Mouse (Mus musculus): Measurements from ENCODE around the gene F930015N05Rik. TPM values are rescaled to one million over a fixed set of nuclear protein-coding genes. Genes with fewer than 3 reads are reported as not detected.

The F930015N05Rik gene
- polyA plus RNA-seq (2012; ENCODE audit: insufficient read depth, insufficient read length, missing spikeins) = not detected in 2 replicates

DNA sequence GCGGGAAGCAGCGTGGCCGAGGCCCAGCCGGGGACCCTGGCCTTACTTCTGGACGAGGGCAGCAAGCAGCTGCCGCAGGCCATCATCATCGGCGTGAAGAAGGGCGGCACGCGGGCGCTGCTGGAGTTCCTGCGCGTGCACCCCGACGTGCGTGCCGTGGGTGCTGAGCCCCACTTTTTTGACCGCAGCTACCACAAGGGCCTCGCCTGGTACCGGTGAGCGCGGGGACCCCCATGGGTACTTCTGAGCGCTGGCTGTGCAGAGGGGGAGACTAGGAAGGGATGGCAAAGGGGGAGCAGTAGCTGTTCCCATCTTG lies at the start of gene F930015N05Rik:
Gene F930015N05Rik (minus strand): TSS at position 242 of the 316 bp plus-strand sequence.
- no peaks in the 10 kb centered on the region; the same call in 1 of the 2 replicates for H3K4me1 ChIP-seq (ENCODE audit: control insufficient read depth, insufficient read depth, low read length)
- TF ChIP-seq POLR2A (IDR thresholded peaks at IDR 0.05; ENCODE audit: borderline replicate concordance, low read depth, low read length) (no peak), CTCF (IDR thresholded peaks at IDR 0.05; ENCODE audit: low read depth, low read length) (no peak)
- H3K4me3 ChIP-seq (ENCODE audit: insufficient read depth, low read length) = peak within 1 kb of the TSS; percentile 50
- no peak within 1 kb of the TSS for H3K27ac ChIP-seq (ENCODE audit: insufficient read depth, low read depth, low read length)

DNA sequence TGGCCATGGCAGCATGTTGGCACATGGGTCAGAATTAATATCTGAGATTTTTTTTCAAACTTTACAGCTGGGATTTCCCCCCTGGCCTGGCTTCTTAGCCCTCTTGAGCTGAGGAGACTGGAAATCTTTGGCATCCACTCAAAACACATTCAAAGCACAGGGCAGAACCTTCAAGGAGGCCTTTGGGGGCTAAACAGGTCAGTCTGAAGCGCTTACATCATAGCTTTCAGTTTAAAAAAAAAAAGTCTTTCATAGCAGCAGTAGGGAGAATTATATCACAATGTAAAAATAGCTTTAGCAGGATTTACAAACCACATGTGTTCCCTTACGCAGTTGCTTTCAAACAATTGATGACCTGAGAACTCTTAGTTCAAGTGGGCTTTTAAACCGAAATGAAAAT lies 45.0 kb upstream of the F930015N05Rik start:
- TF ChIP-seq CTCF (IDR thresholded peaks at IDR 0.05; ENCODE audit: low read depth, low read length) = no peak
- TF ChIP-seq POLR2A (IDR thresholded peaks at IDR 0.05; ENCODE audit: borderline replicate concordance, low read depth, low read length) = no peak
- Histone ChIP-seq H3K27ac (ENCODE audit: insufficient read depth, low read depth, low read length) (no peak overlapping the region), H3K4me1 (ENCODE audit: control insufficient read depth, insufficient read depth, low read length) (no peaks in the 10 kb centered on the region), H3K4me3 (ENCODE audit: insufficient read depth, low read length) (no peak overlapping the region)

DNA sequence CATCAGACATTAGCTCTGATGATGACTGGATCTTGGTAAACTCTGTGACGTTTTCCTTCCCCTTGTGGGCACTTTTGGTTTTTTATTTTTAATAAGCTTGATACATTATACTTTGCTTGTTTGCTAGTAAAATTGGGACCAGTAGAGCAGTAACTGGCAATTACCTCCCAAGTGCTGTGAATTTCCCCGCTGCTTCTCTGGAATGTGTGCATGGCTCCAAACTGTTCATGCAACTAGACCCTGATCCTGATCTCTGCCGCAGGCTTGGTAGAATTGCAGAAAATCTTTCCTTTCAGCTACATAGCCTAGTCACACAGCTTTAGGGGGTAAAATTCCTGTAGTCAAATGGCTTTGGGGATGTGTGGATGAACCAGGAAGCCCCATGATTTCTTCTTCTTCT lies 37.2 kb upstream of the F930015N05Rik start:
- Histone ChIP-seq H3K4me1 (ENCODE audit: control insufficient read depth, insufficient read depth, low read length) (peaks cover 4% of the 10 kb centered on the region; the same call in 1 of the 2 replicates), H3K27ac (ENCODE audit: insufficient read depth, low read depth, low read length) (no peak overlapping the region), H3K4me3 (ENCODE audit: insufficient read depth, low read length) (no peak overlapping the region)
- no peak for TF ChIP-seq POLR2A (IDR thresholded peaks at IDR 0.05; ENCODE audit: borderline replicate concordance, low read depth, low read length)
- no peak for TF ChIP-seq CTCF (IDR thresholded peaks at IDR 0.05; ENCODE audit: low read depth, low read length)

DNA sequence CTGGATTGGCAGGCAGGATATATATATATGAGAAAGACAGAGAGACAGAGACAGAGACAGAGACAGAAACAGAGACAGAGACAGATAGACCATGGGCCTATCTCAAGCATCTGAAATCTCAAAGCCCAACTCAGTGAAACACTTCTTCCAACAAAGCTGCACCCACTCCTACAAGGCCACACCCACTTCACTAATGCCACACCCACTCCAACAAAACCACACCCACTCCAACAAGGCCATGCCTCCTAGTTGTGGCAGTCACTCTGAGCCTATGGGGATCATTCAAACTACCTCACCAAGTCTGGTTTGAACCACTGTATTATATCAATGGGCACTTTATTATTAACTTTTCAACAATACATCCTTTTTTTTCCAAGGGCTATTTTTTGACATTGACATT lies 34.2 kb upstream of the F930015N05Rik start:
- H3K27ac ChIP-seq (ENCODE audit: insufficient read depth, low read depth, low read length) = no peak overlapping the region
- H3K4me3 ChIP-seq (ENCODE audit: insufficient read depth, low read length) = no peak overlapping the region
- peaks cover 5% of the 10 kb centered on the region; the same call in 1 of the 2 replicates for H3K4me1 ChIP-seq (ENCODE audit: control insufficient read depth, insufficient read depth, low read length)
- TF ChIP-seq CTCF (IDR thresholded peaks at IDR 0.05; ENCODE audit: low read depth, low read length) = no peak
- no peak for TF ChIP-seq POLR2A (IDR thresholded peaks at IDR 0.05; ENCODE audit: borderline replicate concordance, low read depth, low read length)

DNA sequence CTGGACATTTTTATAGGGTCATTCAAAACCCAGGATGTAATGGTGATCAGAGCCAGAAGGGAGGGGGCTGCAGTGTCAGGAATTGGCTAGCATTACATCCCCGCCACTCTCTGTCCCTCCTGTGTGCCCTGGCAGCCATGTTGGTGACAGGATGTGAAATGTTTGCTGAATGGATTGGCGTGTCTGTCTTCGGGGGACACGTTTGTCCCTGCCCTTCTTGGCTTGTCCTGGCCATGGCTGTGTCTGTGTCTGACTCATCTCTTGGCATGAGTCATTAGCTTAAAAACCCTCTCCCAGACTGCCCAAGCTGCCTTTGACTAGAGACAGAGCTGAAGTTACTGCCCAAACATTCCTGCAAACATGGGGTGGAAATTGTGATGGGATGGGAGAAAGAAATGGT lies 32.3 kb upstream of the F930015N05Rik start:
- TF ChIP-seq POLR2A (IDR thresholded peaks at IDR 0.05; ENCODE audit: borderline replicate concordance, low read depth, low read length) = no peak
- TF ChIP-seq CTCF (IDR thresholded peaks at IDR 0.05; ENCODE audit: low read depth, low read length) = no peak
- Histone ChIP-seq H3K4me3 (ENCODE audit: insufficient read depth, low read length) (no peak overlapping the region), H3K4me1 (ENCODE audit: control insufficient read depth, insufficient read depth, low read length) (peaks cover 5% of the 10 kb centered on the region; the same call in 1 of the 2 replicates), H3K27ac (ENCODE audit: insufficient read depth, low read depth, low read length) (no peak overlapping the region)

DNA sequence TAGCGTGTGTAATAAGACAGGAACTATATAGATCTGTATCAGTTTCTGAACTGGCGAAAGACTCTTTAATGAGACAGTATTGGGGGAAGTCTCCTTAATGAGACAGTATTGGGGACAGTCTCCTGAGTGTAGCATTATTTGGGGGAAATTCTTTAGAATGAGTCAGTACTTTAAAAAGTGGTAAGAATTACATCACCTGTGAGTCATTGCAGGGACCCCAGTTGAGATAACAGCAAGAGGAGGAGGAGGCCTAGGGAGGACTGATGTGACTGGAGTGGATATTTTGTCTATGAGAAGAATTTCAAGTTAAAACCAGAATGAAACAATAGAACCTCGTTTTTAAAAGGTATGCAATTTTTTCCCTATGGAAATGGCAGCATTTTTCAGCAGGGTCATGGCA lies 25.3 kb upstream of the F930015N05Rik start:
- no peak for TF ChIP-seq POLR2A (IDR thresholded peaks at IDR 0.05; ENCODE audit: borderline replicate concordance, low read depth, low read length)
- no peak for TF ChIP-seq CTCF (IDR thresholded peaks at IDR 0.05; ENCODE audit: low read depth, low read length)
- H3K27ac ChIP-seq (ENCODE audit: insufficient read depth, low read depth, low read length) = no peak overlapping the region
- H3K4me1 ChIP-seq (ENCODE audit: control insufficient read depth, insufficient read depth, low read length) = peaks cover 5% of the 10 kb centered on the region; the same call in 1 of the 2 replicates
- H3K4me3 ChIP-seq (ENCODE audit: insufficient read depth, low read length) = no peak overlapping the region

DNA sequence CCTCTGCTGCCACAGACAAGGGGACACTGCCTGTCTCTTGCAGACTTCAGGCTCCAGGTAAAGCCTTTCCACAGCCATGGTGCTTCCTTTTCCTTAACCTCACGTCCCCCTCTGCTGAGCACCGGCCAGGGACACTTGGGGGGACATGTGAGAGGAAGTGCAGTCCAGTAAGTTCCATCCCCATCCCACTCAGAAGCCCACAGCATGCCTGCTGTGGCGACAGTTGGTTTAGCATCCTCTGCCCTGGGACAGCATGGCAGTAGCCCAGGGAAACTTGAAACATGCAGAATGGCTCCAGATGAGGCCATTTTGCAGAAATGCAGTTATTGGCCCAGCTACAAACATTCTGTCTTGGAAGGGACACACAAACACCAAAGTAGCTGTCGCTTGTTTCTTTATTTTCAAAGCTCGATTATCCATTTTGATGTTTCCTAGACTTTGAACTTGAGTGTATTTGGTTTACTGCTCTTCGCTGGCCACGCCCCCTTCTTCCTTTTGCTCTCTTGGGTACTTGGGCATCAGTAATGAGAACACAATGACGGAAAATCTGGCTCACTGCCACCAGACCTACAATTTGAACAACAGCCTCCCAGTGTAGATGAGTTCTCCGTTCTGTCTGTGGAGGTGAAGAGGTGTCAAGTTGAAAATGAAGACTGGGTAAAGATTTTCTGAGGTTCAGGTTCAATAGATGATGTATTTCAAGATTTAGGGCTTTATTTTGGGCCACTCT lies 12.3 kb upstream of the F930015N05Rik start:
- H3K4me1 ChIP-seq (ENCODE audit: control insufficient read depth, insufficient read depth, low read length) = no peaks in the 10 kb centered on the region
- no peak overlapping the region for H3K27ac ChIP-seq (ENCODE audit: insufficient read depth, low read depth, low read length)
- no peak for TF ChIP-seq POLR2A (IDR thresholded peaks at IDR 0.05; ENCODE audit: borderline replicate concordance, low read depth, low read length)
- no peak for TF ChIP-seq CTCF (IDR thresholded peaks at IDR 0.05; ENCODE audit: low read depth, low read length)
- no peak overlapping the region for H3K4me3 ChIP-seq (ENCODE audit: insufficient read depth, low read length)

DNA sequence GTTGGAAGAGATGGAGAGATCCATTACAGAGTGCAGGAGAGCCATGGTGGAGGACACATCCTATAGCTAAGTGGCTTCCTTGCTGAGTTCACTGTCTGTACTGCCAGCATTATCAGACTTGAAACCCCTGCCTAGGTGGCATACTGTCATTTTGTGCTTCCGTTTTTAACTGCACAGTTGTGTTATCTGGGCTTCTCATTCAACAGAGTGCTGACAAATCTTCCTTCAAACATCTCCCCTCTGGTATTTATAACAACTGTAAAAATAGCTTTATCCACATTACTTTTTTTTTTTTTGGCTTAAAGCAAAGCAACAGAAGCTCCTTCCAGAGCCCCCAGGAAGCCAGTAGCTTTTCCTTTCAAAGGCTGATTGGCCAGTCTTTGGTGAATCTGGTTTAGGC lies 8.8 kb upstream of the F930015N05Rik start:
- Histone ChIP-seq H3K4me3 (ENCODE audit: insufficient read depth, low read length) (no peak overlapping the region), H3K4me1 (ENCODE audit: control insufficient read depth, insufficient read depth, low read length) (no peaks in the 10 kb centered on the region), H3K27ac (ENCODE audit: insufficient read depth, low read depth, low read length) (no peak overlapping the region)
- no peak for TF ChIP-seq CTCF (IDR thresholded peaks at IDR 0.05; ENCODE audit: low read depth, low read length)
- TF ChIP-seq POLR2A (IDR thresholded peaks at IDR 0.05; ENCODE audit: borderline replicate concordance, low read depth, low read length) = no peak

DNA sequence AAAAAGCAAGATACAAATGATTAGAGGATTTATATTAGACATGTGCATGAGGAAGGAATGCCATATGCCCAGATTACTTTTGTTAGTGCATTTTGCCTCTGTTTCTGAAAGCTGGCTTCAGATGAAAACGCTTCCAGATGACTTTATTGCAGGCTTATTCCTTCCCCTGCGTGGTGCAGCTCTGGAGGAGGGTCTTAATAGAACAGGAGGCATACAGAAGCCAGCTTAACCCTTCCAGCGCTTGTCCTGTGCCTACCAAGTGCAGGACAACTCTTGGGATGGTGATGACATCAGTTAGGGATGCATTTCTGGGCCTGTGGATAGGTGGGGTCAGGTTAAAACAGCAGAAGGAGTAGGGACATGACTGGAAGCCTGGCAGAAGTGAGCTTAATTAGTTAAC lies 6.2 kb upstream of the F930015N05Rik start:
- Histone ChIP-seq H3K27ac (ENCODE audit: insufficient read depth, low read depth, low read length) (no peak overlapping the region), H3K4me3 (ENCODE audit: insufficient read depth, low read length) (no peak overlapping the region), H3K4me1 (ENCODE audit: control insufficient read depth, insufficient read depth, low read length) (no peaks in the 10 kb centered on the region)
- TF ChIP-seq CTCF (IDR thresholded peaks at IDR 0.05; ENCODE audit: low read depth, low read length) (no peak), POLR2A (IDR thresholded peaks at IDR 0.05; ENCODE audit: borderline replicate concordance, low read depth, low read length) (no peak)

DNA sequence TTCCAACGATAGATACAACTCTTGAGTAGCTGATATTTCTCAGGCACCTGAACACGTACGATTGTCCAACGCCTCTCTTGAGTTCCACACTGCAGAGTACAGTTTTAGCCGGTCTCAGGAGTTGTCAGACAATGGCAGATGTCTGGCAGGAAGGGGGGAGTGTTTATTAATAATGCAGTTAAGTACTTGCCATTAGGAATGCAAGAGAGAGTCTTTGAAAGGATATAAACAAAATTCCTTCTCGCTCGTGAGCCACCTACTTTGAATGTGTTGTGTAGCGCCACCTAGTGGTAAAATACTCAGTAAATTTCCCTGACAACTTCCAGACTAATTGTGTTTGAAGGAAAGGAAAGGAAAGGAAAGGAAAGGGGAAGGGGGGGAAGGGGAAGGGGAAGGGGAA lies 5.7 kb upstream of the F930015N05Rik start:
- Histone ChIP-seq H3K27ac (ENCODE audit: insufficient read depth, low read depth, low read length) (no peak overlapping the region), H3K4me1 (ENCODE audit: control insufficient read depth, insufficient read depth, low read length) (no peaks in the 10 kb centered on the region), H3K4me3 (ENCODE audit: insufficient read depth, low read length) (no peak overlapping the region)
- TF ChIP-seq CTCF (IDR thresholded peaks at IDR 0.05; ENCODE audit: low read depth, low read length) = no peak
- TF ChIP-seq POLR2A (IDR thresholded peaks at IDR 0.05; ENCODE audit: borderline replicate concordance, low read depth, low read length) = no peak
